9 mouse cellular contexts compared by ENCODE assay signal in genomic region chr11:115173549-115174339, GRCm38 (mm10). TPM values are rescaled to one million over a fixed set of nuclear protein-coding genes. Genes with fewer than 3 reads are reported as not detected.
DNase-seq lines count a peak whose midpoint lies in the region; ATAC-seq lines count a peak whose summit lies in the region.
"Had no signal": no experiment of that assay in that cellular context is flagged by ENCODE, and none has a peak within 500 bp of the region (broad histone marks: within the 10 kb centered on the region; RNA-seq: fewer than 3 reads in every experiment).

No protein-coding gene starts in this region.

- H3K36me3 ChIP-seq in heart, embryonic 10.5 days = no peaks in the 10 kb centered on the region
- H3K36me3 ChIP-seq in kidney, embryonic 14.5 days (ENCODE audit: control insufficient read depth, insufficient read depth, low read length) = no peaks in the 10 kb centered on the region
- H3K36me3 ChIP-seq in megakaryocyte, embryonic 14.5 days (replicated peaks; ENCODE audit: low read length) = peaks cover 80% of the 10 kb centered on the region

- 17% methylated on average over 16 of the region's 16 CpGs for WGBS in heart, embryonic 10.5 days
- 18% methylated on average over 16 of the region's 16 CpGs for WGBS in kidney, embryonic 14.5 days

- ATAC-seq in kidney, embryonic 14.5 days (ENCODE audit: low FRiP score, low TSS enrichment) = 0 out of 2 replicates have a peak, but pooled peaks have one; percentile 16

- DNase-seq in heart, embryonic 10.5 days (ENCODE audit: low spot score) = no peak
- DNase-seq in heart, postnatal 36 days = no peak
- DNase-seq in ES-CJ7 (ENCODE audit: low read depth, low spot score) = peak; percentile 36
- DNase-seq in adrenal gland, adult 2 months = no peak
- DNase-seq in gastrocnemius, postnatal 4 days (ENCODE audit: low spot score in 2 of 2) = no peak
- no peak for DNase-seq in layer of hippocampus, adult 8-10 months (ENCODE audit: low spot score in 2 of 2)

- peak overlapping the region; percentile 2; the same call in 1 of the 2 replicates for H3K9ac ChIP-seq in kidney, embryonic 14.5 days (ENCODE audit: low read depth, low read length)

- intact Hi-C loops in heart, postnatal 36 days (cut with DNase I) = no loop called here

- peak overlapping the region; percentile 25; the same call in 1 of the 2 replicates for H3K4me3 ChIP-seq in heart, embryonic 10.5 days
- H3K4me3 ChIP-seq in kidney, embryonic 14.5 days (ENCODE audit: low read length) = no peak overlapping the region
- H3K4me3 ChIP-seq in megakaryocyte, embryonic 14.5 days (replicated peaks) = peak overlapping the region; percentile 86

- H3K27me3 ChIP-seq in heart, embryonic 10.5 days (ENCODE audit: insufficient read depth, poor library complexity, severe bottlenecking) = peaks cover 42% of the 10 kb centered on the region
- H3K27me3 ChIP-seq in kidney, embryonic 14.5 days (ENCODE audit: control insufficient read depth, insufficient read depth, low read length) = no peaks in the 10 kb centered on the region
- no peaks in the 10 kb centered on the region for H3K27me3 ChIP-seq in megakaryocyte, embryonic 14.5 days (replicated peaks)

- peak overlapping the region; percentile 69; the same call in 1 of the 2 replicates for H3K27ac ChIP-seq in heart, embryonic 10.5 days
- peak overlapping the region; percentile 43; the same call in 1 of the 2 replicates for H3K27ac ChIP-seq in kidney, embryonic 14.5 days (ENCODE audit: low read depth, low read length)

- H3K9me3 ChIP-seq in heart, embryonic 10.5 days = no peaks in the 10 kb centered on the region
- no peaks in the 10 kb centered on the region for H3K9me3 ChIP-seq in kidney, embryonic 14.5 days (ENCODE audit: control insufficient read depth, low read length)
- H3K9me3 ChIP-seq in megakaryocyte, embryonic 14.5 days = no peaks in the 10 kb centered on the region
- H3K9me3 ChIP-seq: G1E had no signal

- H3K4me2 ChIP-seq in kidney, embryonic 14.5 days (replicated peaks; ENCODE audit: low read depth, low read length) = peak overlapping the region; percentile 13

- H3K4me1 ChIP-seq in heart, embryonic 10.5 days = peaks cover 75% of the 10 kb centered on the region
- peaks cover 71% of the 10 kb centered on the region for H3K4me1 ChIP-seq in kidney, embryonic 14.5 days (ENCODE audit: control insufficient read depth, insufficient read depth, low read length)
- H3K4me1 ChIP-seq in megakaryocyte, embryonic 14.5 days = peaks cover 65% of the 10 kb centered on the region

RNA-seq across cellular contexts. Expression of gene Slc9a3r1, which starts 10.6 kb away (rescaled TPM):
- polyA plus RNA-seq in heart, embryonic 10.5 days (2016; fragmentation: Nextera tagmentation; extraction: Ambion mirVana) = 29.5 and 74.6 TPM in 2 replicates
- 10 to 100 TPM in 1 of 2 experiments, 1 to 10 TPM in 1; 9.9 to 10.5 TPM for total RNA-seq in heart, postnatal 36 days (2021)
- 81.5 and 110 TPM in 2 replicates for polyA plus RNA-seq in kidney, embryonic 14.5 days (2014; fragmentation: Nextera tagmentation; extraction: Ambion mirVana)
- 123 and 223 TPM in 2 replicates for polyA plus RNA-seq in megakaryocyte, embryonic 14.5 days (2012; ENCODE audit: insufficient read depth, low replicate concordance)
- 10 to 100 TPM; 15.6 to 26.2 TPM for total RNA-seq in adrenal gland, adult 2 months (2021)
- 14.8 and 15.0 TPM in 2 replicates for polyA plus RNA-seq in adrenal gland, adult 2 months (2012; rRNA removed)
- total RNA-seq in gastrocnemius, postnatal 4 days (2021) = 10 to 100 TPM; 10.9 to 12.4 TPM
- total RNA-seq in layer of hippocampus, adult 8-10 months (2022) = 10 to 100 TPM; 68.3 to 84.2 (median 77.1) TPM

RNA-seq across cellular contexts. Expression of gene Tmem104, which starts 13.5 kb away (rescaled TPM):
- 9.6 TPM in 2 replicates for polyA plus RNA-seq in heart, embryonic 10.5 days (2016; fragmentation: Nextera tagmentation; extraction: Ambion mirVana)
- 10 to 100 TPM; 10.4 to 12.5 TPM for total RNA-seq in heart, postnatal 36 days (2021)
- 6.3 and 10.3 TPM in 2 replicates for polyA plus RNA-seq in kidney, embryonic 14.5 days (2014; fragmentation: Nextera tagmentation; extraction: Ambion mirVana)
- polyA plus RNA-seq in megakaryocyte, embryonic 14.5 days (2012; ENCODE audit: insufficient read depth, low replicate concordance) = 9.2 and 14.1 TPM in 2 replicates
- 10 to 100 TPM; 23.7 to 27.9 TPM for total RNA-seq in adrenal gland, adult 2 months (2021)
- 26.5 and 34.7 TPM in 2 replicates for polyA plus RNA-seq in adrenal gland, adult 2 months (2012; rRNA removed)
- total RNA-seq in gastrocnemius, postnatal 4 days (2021) = 1 to 10 TPM; 8.5 to 9.8 TPM
- 10 to 100 TPM; 12.5 to 19.8 (median 16.1) TPM for total RNA-seq in layer of hippocampus, adult 8-10 months (2022)

RNA-seq across cellular contexts. Expression of gene Nat9, which starts 13.9 kb away (rescaled TPM):
- polyA plus RNA-seq in heart, embryonic 10.5 days (2016; fragmentation: Nextera tagmentation; extraction: Ambion mirVana) = 15.8 and 17.0 TPM in 2 replicates
- total RNA-seq in heart, postnatal 36 days (2021) = 10 to 100 TPM; 19.8 to 28.0 TPM
- 18.2 and 18.4 TPM in 2 replicates for polyA plus RNA-seq in kidney, embryonic 14.5 days (2014; fragmentation: Nextera tagmentation; extraction: Ambion mirVana)
- 23.4 and 27.1 TPM in 2 replicates for polyA plus RNA-seq in megakaryocyte, embryonic 14.5 days (2012; ENCODE audit: insufficient read depth, low replicate concordance)
- 10 to 100 TPM; 20.0 to 29.2 TPM for total RNA-seq in adrenal gland, adult 2 months (2021)
- 12.0 and 16.2 TPM in 2 replicates for polyA plus RNA-seq in adrenal gland, adult 2 months (2012; rRNA removed)
- total RNA-seq in gastrocnemius, postnatal 4 days (2021) = 10 to 100 TPM; 16.4 to 17.9 TPM
- 10 to 100 TPM; 20.4 to 25.2 (median 22.5) TPM for total RNA-seq in layer of hippocampus, adult 8-10 months (2022)

RNA-seq across cellular contexts. Expression of gene Cd300lf, which starts 40.0 kb away (rescaled TPM):
- polyA plus RNA-seq in heart, embryonic 10.5 days (2016; fragmentation: Nextera tagmentation; extraction: Ambion mirVana) = 0.08 and 0.27 TPM in 2 replicates
- under 1 TPM; 0.08 to 0.33 TPM for total RNA-seq in heart, postnatal 36 days (2021)
- 0.26 TPM in 2 replicates for polyA plus RNA-seq in kidney, embryonic 14.5 days (2014; fragmentation: Nextera tagmentation; extraction: Ambion mirVana)
- polyA plus RNA-seq in megakaryocyte, embryonic 14.5 days (2012; ENCODE audit: insufficient read depth, low replicate concordance) = 1.2 and 3.4 TPM in 2 replicates
- under 1 TPM; 0.55 to 0.90 TPM for total RNA-seq in adrenal gland, adult 2 months (2021)
- 1.00 and 1.3 TPM in 2 replicates for polyA plus RNA-seq in adrenal gland, adult 2 months (2012; rRNA removed)
- under 1 TPM; 0.49 TPM for total RNA-seq in gastrocnemius, postnatal 4 days (2021)
- total RNA-seq in layer of hippocampus, adult 8-10 months (2022) = 1 to 10 TPM in 3 of 4 experiments, under 1 TPM in 1; 0.62 to 4.3 (median 1.7) TPM
- polyA plus RNA-seq: G1E had no signal
